Mouse (Mus musculus): ENCODE data around the gene Tmem94.

DNA sequence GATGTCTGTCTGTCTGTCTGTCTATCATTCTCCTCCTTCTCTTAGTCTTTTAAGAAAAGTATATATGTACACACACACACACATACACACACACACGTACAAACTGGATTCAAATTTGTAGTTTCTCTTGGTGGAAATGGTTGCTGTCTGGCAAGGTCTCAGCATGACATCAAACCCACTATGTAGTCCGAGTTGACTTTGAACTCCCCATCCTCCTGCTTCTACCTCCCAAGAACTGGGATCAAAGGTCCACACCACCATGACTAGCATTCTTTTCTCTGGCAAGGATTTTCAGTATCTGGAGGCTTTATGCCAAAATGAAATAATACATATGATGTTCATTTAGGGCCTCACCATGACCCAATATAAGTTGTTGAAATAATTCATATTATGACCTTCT is 42.0 kb upstream of the Tmem94 start:
- TF ChIP-seq CTCF (IDR thresholded peaks at IDR 0.05; ENCODE audit: low read depth, low read length) (no peak), POLR2A (IDR thresholded peaks at IDR 0.05; ENCODE audit: insufficient read depth, low read length) (no peak)

Measured in ES-Bruce4 (cell line).